Mouse (Mus musculus): ENCODE results near the gene Fam72a. TPM values are rescaled to one million over a fixed set of nuclear protein-coding genes. Genes with fewer than 3 reads are reported as not detected.

Fam72a gene
- polyA plus RNA-seq (2011; ENCODE audit: insufficient read depth, insufficient read length, low read depth, missing spikeins) = 6.4 and 6.6 TPM in 2 replicates

DNA sequence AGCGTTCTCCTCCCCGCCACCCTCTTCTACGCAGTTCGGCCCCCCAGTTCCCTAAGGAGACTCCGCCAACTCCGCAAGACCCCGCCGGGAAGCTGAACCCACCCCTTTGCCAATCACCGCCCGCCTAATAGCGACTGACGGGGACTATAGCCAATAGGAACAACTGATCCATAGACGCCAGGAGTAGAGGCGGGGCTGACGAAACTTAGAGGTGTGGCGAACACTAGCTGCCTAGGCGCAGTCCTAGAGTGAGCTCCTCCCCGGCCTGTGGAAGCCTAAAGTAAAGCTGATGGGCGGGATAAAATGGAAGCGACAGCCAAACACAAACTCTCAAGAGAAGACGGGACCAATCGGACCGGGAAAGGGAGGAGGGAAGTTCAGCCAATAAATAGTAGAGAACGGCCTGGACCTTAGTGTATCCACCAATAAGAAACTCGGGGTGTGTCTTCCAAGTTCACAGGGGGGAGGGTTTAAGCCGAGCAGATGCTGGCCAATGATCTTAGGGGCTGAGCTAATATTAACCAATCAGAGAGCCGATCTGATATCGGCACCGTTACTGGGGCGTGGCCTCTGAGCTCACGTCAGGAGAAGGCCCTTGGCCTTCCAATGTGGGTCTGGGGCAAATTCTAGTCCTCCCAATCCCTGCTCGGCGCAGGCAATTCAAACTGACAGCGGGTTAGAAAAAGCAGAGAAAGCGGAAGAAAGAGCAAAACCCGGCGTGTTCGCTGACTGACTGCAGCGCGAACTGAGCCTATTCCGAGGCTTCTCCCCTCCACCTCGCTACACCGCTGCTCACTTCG lies at the start of gene Fam72a, which contains the start of gene Srgap2:
TSS of gene Fam72a (plus strand) at position 623 of the 800 bp plus-strand sequence.
TSS of gene Srgap2 (minus strand) at position 72 of the 800 bp plus-strand sequence.
- Histone ChIP-seq H3K27ac (ENCODE audit: insufficient read depth, low read length) (peak within 1 kb of the TSS; percentile 75), H3K9me3 (replicated peaks; ENCODE audit: control insufficient read depth, insufficient read depth, low read length, poor library complexity, severe bottlenecking) (no peaks in the 10 kb centered on the region), H3K9ac (ENCODE audit: low read depth, poor library complexity, severe bottlenecking) (peak within 1 kb of the TSS; percentile 93), H3K27me3 (ENCODE audit: control insufficient read depth, insufficient read depth, low read length, poor library complexity, severe bottlenecking) (no peaks in the 10 kb centered on the region), H3K36me3 (ENCODE audit: control insufficient read depth, insufficient read depth, low read length, poor library complexity, severe bottlenecking) (no peaks in the 10 kb centered on the region; the same call in 1 of the 2 replicates), H3K4me3 (ENCODE audit: low read depth, low read length) (peak within 1 kb of the TSS; percentile 98), H3K4me1 (ENCODE audit: control insufficient read depth, insufficient read depth, low read length) (peaks cover 2% of the 10 kb centered on the region)
- TF ChIP-seq POLR2A (IDR thresholded peaks at IDR 0.05; ENCODE audit: insufficient read depth, low read length) (peak; percentile 93), CTCF (IDR thresholded peaks at IDR 0.05; ENCODE audit: low read depth, low read length) (no peak)

DNA sequence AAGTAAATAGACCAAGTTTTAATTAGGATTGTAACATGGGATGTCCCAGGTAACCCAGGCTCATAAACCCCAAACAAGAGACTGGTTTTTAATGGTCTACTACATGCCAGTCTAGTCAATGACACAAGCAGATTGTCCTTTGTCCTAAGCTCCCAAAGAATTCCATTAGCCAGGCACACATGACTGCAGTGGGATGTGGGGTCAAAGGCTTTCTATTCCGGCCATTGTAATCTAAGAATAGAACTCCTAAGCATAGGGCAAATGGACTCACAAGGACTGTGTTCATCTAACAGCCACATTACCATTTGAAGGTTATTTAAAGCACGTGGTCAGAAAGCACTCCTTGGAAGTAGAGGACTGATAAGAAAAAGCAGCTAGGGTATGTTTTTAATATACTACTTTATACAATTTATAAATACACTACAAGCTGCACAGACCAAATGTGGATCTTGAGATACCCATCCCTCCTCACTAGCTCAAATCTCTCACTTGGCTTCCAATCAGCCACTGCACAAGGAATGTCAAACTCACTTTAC lies 48.9 kb upstream of the Fam72a start:
- Histone ChIP-seq H3K9me3 (replicated peaks; ENCODE audit: control insufficient read depth, insufficient read depth, low read length, poor library complexity, severe bottlenecking) (no peaks in the 10 kb centered on the region), H3K27ac (ENCODE audit: insufficient read depth, low read length) (peak overlapping the region; percentile 77), H3K27me3 (ENCODE audit: control insufficient read depth, insufficient read depth, low read length, poor library complexity, severe bottlenecking) (no peaks in the 10 kb centered on the region), H3K4me3 (ENCODE audit: low read depth, low read length) (no peak overlapping the region), H3K36me3 (ENCODE audit: control insufficient read depth, insufficient read depth, low read length, poor library complexity, severe bottlenecking) (no peaks in the 10 kb centered on the region), H3K9ac (ENCODE audit: low read depth, poor library complexity, severe bottlenecking) (no peak overlapping the region), H3K4me1 (ENCODE audit: control insufficient read depth, insufficient read depth, low read length) (peaks cover 3% of the 10 kb centered on the region)
- TF ChIP-seq CTCF (IDR thresholded peaks at IDR 0.05; ENCODE audit: low read depth, low read length) (no peak), POLR2A (IDR thresholded peaks at IDR 0.05; ENCODE audit: insufficient read depth, low read length) (no peak), EP300 (IDR thresholded peaks at IDR 0.05; ENCODE audit: insufficient read depth, low read depth, low read length) (no peak)

DNA sequence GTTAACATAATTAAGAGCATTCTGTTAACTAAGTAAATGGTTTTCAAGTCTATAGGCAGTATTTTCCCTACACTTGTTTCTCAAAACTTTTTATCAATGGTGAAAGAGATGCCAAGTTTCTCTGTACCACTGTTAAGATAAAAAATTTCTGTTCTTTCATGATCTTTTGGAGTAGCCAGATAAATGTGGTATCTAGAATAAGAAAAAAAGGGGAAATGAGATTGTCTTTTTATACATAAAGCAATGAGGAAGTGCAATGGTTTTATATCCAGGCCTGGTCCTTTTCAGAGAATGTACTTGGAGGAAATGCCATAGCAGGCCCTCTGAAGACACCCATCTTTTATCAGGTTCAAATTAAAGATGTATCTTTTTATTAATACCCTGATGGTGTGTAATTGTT lies 46.3 kb upstream of the Fam72a start:
- Histone ChIP-seq H3K27ac (ENCODE audit: insufficient read depth, low read length) (no peak overlapping the region), H3K36me3 (ENCODE audit: control insufficient read depth, insufficient read depth, low read length, poor library complexity, severe bottlenecking) (no peaks in the 10 kb centered on the region), H3K9me3 (replicated peaks; ENCODE audit: control insufficient read depth, insufficient read depth, low read length, poor library complexity, severe bottlenecking) (no peaks in the 10 kb centered on the region), H3K9ac (ENCODE audit: low read depth, poor library complexity, severe bottlenecking) (no peak overlapping the region), H3K27me3 (ENCODE audit: control insufficient read depth, insufficient read depth, low read length, poor library complexity, severe bottlenecking) (no peaks in the 10 kb centered on the region), H3K4me3 (ENCODE audit: low read depth, low read length) (no peak overlapping the region), H3K4me1 (ENCODE audit: control insufficient read depth, insufficient read depth, low read length) (peaks cover 3% of the 10 kb centered on the region)
- TF ChIP-seq EP300 (IDR thresholded peaks at IDR 0.05; ENCODE audit: insufficient read depth, low read depth, low read length) = no peak

DNA sequence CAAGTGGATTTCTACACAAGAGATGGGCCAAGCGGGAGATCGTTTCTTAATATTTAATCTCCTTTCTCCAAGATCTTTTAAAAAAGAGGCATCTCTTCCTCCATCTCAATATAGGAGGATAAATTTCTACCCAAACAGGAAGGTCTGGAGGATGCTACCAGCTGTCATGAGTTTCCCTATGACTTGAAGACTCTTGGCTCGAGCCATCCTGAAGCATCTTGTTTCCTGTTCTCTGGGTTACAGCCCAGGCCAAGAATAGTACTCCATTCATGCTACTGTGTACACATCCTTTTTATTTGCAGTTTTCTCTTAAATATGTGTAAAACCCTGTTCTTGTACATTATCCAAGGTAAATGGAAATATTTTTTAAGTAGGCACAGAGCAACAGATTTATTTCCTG lies 45.5 kb upstream of the Fam72a start:
- H3K9me3 ChIP-seq (replicated peaks; ENCODE audit: control insufficient read depth, insufficient read depth, low read length, poor library complexity, severe bottlenecking) = no peaks in the 10 kb centered on the region
- no peaks in the 10 kb centered on the region for H3K36me3 ChIP-seq (ENCODE audit: control insufficient read depth, insufficient read depth, low read length, poor library complexity, severe bottlenecking)
- peaks cover 3% of the 10 kb centered on the region for H3K4me1 ChIP-seq (ENCODE audit: control insufficient read depth, insufficient read depth, low read length)
- no peak overlapping the region for H3K27ac ChIP-seq (ENCODE audit: insufficient read depth, low read length)
- no peak overlapping the region for H3K9ac ChIP-seq (ENCODE audit: low read depth, poor library complexity, severe bottlenecking)
- TF ChIP-seq EP300 (IDR thresholded peaks at IDR 0.05; ENCODE audit: insufficient read depth, low read depth, low read length) = no peak
- TF ChIP-seq POLR2A (IDR thresholded peaks at IDR 0.05; ENCODE audit: insufficient read depth, low read length) = no peak
- TF ChIP-seq CTCF (IDR thresholded peaks at IDR 0.05; ENCODE audit: low read depth, low read length) = no peak
- H3K4me3 ChIP-seq (ENCODE audit: low read depth, low read length) = no peak overlapping the region
- H3K27me3 ChIP-seq (ENCODE audit: control insufficient read depth, insufficient read depth, low read length, poor library complexity, severe bottlenecking) = no peaks in the 10 kb centered on the region

DNA sequence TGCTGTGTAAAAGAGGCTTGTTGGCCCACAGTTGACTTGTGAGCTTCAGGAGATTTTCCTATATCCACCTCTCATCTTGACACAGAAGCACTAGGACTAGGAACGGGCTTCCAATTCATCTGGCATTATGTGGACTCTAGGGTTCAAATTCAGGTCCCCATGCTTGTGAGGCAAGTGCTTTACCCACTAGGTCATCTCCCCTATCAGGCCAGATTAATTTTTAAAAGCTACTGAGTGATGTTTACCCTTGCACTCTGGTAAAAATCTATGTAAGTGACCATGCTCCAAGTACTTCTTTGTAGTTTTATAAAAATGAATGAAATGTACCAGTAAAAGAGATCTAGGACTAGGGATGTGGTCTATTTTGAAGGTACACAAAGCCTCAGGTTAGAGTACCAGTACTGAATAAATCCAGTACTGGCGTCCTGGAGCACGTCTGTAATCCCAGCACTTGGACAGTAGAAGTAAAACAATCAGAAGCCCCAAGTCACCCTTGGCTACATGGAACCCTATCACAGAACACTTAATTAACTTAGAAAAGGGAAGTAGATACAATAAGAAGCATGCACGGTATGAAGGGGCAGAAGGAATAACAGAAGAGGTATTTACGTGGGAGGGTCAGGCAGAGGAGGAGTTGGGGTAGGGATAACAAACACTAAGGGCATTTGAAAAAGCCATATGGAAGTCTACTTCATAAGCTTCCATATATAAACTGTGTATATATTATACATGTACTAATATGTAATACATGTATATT lies 41.4 kb upstream of the Fam72a start:
- Histone ChIP-seq H3K9ac (ENCODE audit: low read depth, poor library complexity, severe bottlenecking) (no peak overlapping the region), H3K4me3 (ENCODE audit: low read depth, low read length) (no peak overlapping the region), H3K4me1 (ENCODE audit: control insufficient read depth, insufficient read depth, low read length) (no peaks in the 10 kb centered on the region), H3K9me3 (replicated peaks; ENCODE audit: control insufficient read depth, insufficient read depth, low read length, poor library complexity, severe bottlenecking) (no peaks in the 10 kb centered on the region), H3K27me3 (ENCODE audit: control insufficient read depth, insufficient read depth, low read length, poor library complexity, severe bottlenecking) (no peaks in the 10 kb centered on the region), H3K27ac (ENCODE audit: insufficient read depth, low read length) (no peak overlapping the region), H3K36me3 (ENCODE audit: control insufficient read depth, insufficient read depth, low read length, poor library complexity, severe bottlenecking) (no peaks in the 10 kb centered on the region)
- TF ChIP-seq CTCF (IDR thresholded peaks at IDR 0.05; ENCODE audit: low read depth, low read length) (no peak), EP300 (IDR thresholded peaks at IDR 0.05; ENCODE audit: insufficient read depth, low read depth, low read length) (no peak), POLR2A (IDR thresholded peaks at IDR 0.05; ENCODE audit: insufficient read depth, low read length) (no peak)
